Mouse (Mus musculus): ENCODE results near the gene Dmrtb1. TPM values are rescaled to one million over a fixed set of nuclear protein-coding genes. Genes with fewer than 3 reads are reported as not detected.

The Dmrtb1 gene
- polyA plus RNA-seq, 2 experiments, result 0.18 to 0.23 TPM

DNA sequence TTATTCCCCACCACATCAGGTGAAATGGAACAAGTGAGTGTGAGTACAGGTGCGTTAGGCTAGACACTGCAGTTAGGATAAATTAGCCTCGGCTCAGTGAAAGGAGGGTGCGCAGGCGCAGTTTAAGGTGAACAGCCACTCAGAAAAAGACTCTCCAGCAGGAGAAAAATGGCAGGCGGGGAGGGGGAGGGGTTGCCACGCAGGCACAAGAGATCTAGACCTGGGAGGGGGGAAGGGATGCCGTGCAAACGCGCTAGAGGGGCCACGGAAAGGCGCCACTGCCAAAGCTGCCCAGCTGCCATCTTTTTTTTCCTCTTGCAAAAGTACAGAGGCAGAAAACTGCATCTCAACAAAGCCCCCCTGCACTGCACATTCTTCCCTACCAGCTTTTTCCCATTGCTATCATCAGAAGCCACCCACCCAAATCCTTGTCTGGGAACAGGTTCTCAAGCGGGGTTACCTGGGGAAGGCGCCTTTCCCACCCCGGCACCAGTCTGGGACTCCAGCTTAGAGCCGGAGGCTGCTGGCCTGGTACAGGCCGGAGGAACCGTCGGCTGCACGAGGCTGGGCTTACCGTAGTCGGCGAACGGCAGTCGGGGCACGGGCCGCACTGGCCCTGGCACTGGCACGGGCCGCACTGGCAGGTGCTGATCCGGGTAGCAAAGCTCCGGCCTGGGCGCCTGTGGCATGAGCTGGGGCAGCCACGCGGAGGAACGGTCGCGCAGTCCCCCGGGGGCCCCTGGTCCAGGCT is 849 bp downstream of the Dmrtb1 start:
- Histone ChIP-seq H3K4me1 (ENCODE audit: control insufficient read depth, insufficient read depth, low read length) (peaks cover 9% of the 10 kb centered on the region), H3K27ac (replicated peaks; ENCODE audit: low read depth, low read length) (no peak overlapping the region), H3K4me3 (replicated peaks; ENCODE audit: low read length) (no peak overlapping the region), H3K36me3 (ENCODE audit: control insufficient read depth, insufficient read depth, low read length) (no peaks in the 10 kb centered on the region), H3K27me3 (ENCODE audit: control insufficient read depth, insufficient read depth, low read length) (no peaks in the 10 kb centered on the region), H3K9ac (ENCODE audit: low read depth, low read length, severe bottlenecking) (no peak overlapping the region), H3K4me2 (replicated peaks; ENCODE audit: low read depth, low read length, severe bottlenecking) (no peak overlapping the region), H3K9me3 (ENCODE audit: control insufficient read depth, low read length) (no peaks in the 10 kb centered on the region)
- no peak for TF ChIP-seq POLR2A (IDR thresholded peaks at IDR 0.05; ENCODE audit: borderline replicate concordance, extremely low read depth, insufficient read depth, insufficient read length)
- ATAC-seq (ENCODE audit: low FRiP score, low read depth), result no peak
- WGBS, result 92% methylated on average over 37 of the region's 37 CpGs
- no peak for DNase-seq (ENCODE audit: low spot score)

DNA sequence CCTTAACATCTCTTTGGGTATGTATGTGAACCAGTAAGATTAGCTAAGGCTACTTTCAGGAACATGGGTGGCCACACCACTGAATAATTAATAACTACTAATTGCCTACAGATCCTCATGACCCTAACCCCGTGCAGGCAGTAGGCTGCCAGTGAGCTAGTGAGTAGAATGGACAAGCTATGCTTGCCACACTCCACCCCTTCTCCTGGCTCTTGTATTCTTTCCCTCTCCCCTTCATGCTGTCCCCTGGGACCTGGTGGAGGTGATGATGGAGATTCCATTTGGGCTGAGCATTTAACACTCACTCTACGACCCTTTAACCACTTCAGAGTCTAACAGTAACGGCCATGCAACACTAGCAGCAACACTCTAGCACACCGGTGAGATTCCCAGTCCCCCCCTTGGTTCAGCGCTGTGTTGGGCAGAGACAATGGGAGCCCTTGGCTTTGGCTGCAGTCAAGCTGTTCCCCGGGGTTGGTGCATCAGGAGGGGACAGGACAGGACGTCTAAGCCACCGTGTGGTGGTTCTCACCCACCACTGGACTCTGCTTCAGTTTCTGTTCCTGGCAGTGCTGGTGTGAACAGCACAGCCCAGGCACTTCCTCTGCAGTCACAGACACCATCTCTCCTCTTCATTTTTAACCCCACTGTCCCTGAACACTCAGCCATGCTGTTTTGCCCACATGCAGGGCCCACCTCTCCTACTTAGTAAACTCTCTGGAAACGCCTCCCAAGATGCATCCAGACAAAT is 2.8 kb downstream of the Dmrtb1 start:
- Histone ChIP-seq H3K36me3 (ENCODE audit: control insufficient read depth, insufficient read depth, low read length) (no peaks in the 10 kb centered on the region), H3K9ac (ENCODE audit: low read depth, low read length, severe bottlenecking) (no peak overlapping the region), H3K27ac (replicated peaks; ENCODE audit: low read depth, low read length) (no peak overlapping the region), H3K4me3 (replicated peaks; ENCODE audit: low read length) (no peak overlapping the region), H3K4me2 (replicated peaks; ENCODE audit: low read depth, low read length, severe bottlenecking) (no peak overlapping the region), H3K9me3 (ENCODE audit: control insufficient read depth, low read length) (no peaks in the 10 kb centered on the region), H3K4me1 (ENCODE audit: control insufficient read depth, insufficient read depth, low read length) (peaks cover 3% of the 10 kb centered on the region; the same call in 1 of the 2 replicates), H3K27me3 (ENCODE audit: control insufficient read depth, insufficient read depth, low read length) (no peaks in the 10 kb centered on the region)
- ATAC-seq (ENCODE audit: low FRiP score, low read depth) (no peak), DNase-seq (ENCODE audit: low spot score) (no peak)
- WGBS, result 35% methylated on average over 9 of the region's 9 CpGs
- no peak for TF ChIP-seq POLR2A (IDR thresholded peaks at IDR 0.05; ENCODE audit: borderline replicate concordance, extremely low read depth, insufficient read depth, insufficient read length)

DNA sequence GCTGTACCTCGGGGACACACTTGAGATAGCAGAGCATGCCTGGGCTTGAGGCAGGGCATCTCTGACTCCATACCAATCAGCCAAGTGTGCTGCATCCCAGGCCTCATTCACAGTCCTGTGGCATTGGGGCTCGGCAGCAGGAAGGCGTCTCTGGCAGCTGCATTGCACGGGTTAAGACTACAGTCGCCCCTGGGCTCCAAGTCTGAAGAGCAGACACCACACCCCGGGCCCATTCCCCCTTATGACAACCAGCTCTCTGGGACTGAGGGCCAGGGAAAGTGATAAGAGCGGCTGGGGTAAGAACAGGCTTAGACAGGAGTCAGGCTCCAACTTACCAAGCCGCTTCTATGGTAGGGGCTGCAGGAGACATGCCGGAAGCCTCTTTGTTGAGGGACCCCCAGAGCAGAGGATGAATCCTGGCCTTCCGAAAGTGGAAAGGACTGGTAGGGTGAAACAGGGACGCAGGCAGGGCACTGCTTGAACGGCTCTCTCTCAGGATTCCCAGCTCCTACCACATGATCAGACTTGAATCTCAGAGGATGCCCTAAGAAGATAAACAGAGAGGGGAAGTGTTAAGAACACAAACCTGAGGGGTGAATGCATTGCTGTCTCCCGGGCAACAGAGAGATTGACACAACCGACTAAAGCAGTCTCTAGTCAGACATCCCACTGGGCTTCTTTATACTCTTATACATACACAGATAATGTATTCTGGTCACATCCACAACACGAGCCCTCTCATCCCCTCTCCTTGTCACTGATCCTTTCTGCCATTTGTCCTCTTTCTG is 3.5 kb downstream of the Dmrtb1 start:
- no peak overlapping the region for H3K4me2 ChIP-seq (replicated peaks; ENCODE audit: low read depth, low read length, severe bottlenecking)

DNA sequence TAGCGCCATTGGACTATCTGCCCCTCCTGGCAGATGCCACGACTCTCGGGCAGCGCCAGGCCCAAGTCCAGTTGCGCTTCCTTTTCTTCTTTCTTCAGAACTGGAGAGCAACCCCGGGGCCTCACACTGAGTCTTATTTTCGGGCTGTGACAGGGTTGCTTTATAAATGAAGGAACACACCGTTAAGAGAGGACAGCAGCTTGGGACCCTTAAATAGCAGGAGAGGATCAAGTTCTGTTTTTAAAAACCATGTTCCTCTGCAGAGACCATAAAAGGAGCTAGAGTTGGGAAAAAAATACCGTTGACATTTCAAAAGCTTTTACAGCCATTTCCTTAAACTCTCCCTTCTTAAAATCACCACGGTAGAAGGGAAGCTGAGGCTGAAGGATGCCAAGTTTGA is 8.4 kb downstream of the Dmrtb1 start:
- no peak overlapping the region for H3K9ac ChIP-seq (ENCODE audit: low read depth, low read length, severe bottlenecking)
- H3K36me3 ChIP-seq (ENCODE audit: control insufficient read depth, insufficient read depth, low read length), result no peaks in the 10 kb centered on the region
- H3K9me3 ChIP-seq (ENCODE audit: control insufficient read depth, low read length), result no peaks in the 10 kb centered on the region
- peaks cover 10% of the 10 kb centered on the region for H3K4me1 ChIP-seq (ENCODE audit: control insufficient read depth, insufficient read depth, low read length)
- 59% methylated on average over 10 of the region's 10 CpGs for WGBS
- H3K4me3 ChIP-seq (replicated peaks; ENCODE audit: low read length), result no peak overlapping the region
- H3K27ac ChIP-seq (replicated peaks; ENCODE audit: low read depth, low read length), result no peak overlapping the region
- DNase-seq (ENCODE audit: low spot score), result no peak
- H3K4me2 ChIP-seq (replicated peaks; ENCODE audit: low read depth, low read length, severe bottlenecking), result no peak overlapping the region
- no peak for TF ChIP-seq POLR2A (IDR thresholded peaks at IDR 0.05; ENCODE audit: borderline replicate concordance, extremely low read depth, insufficient read depth, insufficient read length)
- no peak for ATAC-seq (ENCODE audit: low FRiP score, low read depth)
- H3K27me3 ChIP-seq (ENCODE audit: control insufficient read depth, insufficient read depth, low read length), result no peaks in the 10 kb centered on the region

More for the DNA sequence above, 3.5 kb downstream of the Dmrtb1 start:
- H3K36me3 ChIP-seq (ENCODE audit: control insufficient read depth, insufficient read depth, low read length), result no peaks in the 10 kb centered on the region
- no peak overlapping the region for H3K27ac ChIP-seq (replicated peaks; ENCODE audit: low read depth, low read length)
- H3K4me3 ChIP-seq (replicated peaks; ENCODE audit: low read length), result no peak overlapping the region
- H3K9me3 ChIP-seq (ENCODE audit: control insufficient read depth, low read length), result no peaks in the 10 kb centered on the region
- H3K9ac ChIP-seq (ENCODE audit: low read depth, low read length, severe bottlenecking), result no peak overlapping the region
- TF ChIP-seq POLR2A (IDR thresholded peaks at IDR 0.05; ENCODE audit: borderline replicate concordance, extremely low read depth, insufficient read depth, insufficient read length), result no peak
- no peaks in the 10 kb centered on the region for H3K27me3 ChIP-seq (ENCODE audit: control insufficient read depth, insufficient read depth, low read length)
- no peak for ATAC-seq (ENCODE audit: low FRiP score, low read depth)
- DNase-seq (ENCODE audit: low spot score), result no peak
- H3K4me1 ChIP-seq (ENCODE audit: control insufficient read depth, insufficient read depth, low read length), result peaks cover 6% of the 10 kb centered on the region; the same call in 1 of the 2 replicates
- WGBS, result 54% methylated on average over 15 of the region's 15 CpGs

DNA sequence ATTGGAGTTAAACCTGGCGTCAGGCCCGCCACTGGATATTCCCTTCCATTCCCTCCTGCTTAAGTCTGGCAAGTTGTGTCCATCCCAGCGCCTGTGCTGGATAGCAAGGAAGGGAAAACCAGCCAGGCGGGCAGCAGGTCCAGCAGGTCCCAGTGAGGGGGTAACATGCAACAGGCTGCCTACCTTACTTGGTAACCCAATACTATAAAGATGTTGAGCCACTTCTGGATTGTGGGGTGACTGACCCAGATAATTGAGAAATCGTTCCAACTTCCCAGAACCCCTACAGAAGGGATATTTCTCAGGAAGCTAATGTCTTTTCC is 9.7 kb downstream of the Dmrtb1 start:
- H3K9me3 ChIP-seq (ENCODE audit: control insufficient read depth, low read length), result no peaks in the 10 kb centered on the region
- no peak for DNase-seq (ENCODE audit: low spot score)
- H3K27ac ChIP-seq (replicated peaks; ENCODE audit: low read depth, low read length), result no peak overlapping the region
- peaks cover 10% of the 10 kb centered on the region for H3K4me1 ChIP-seq (ENCODE audit: control insufficient read depth, insufficient read depth, low read length)
- H3K4me2 ChIP-seq (replicated peaks; ENCODE audit: low read depth, low read length, severe bottlenecking), result no peak overlapping the region
- no peaks in the 10 kb centered on the region for H3K27me3 ChIP-seq (ENCODE audit: control insufficient read depth, insufficient read depth, low read length)
- peak; percentile 32 for ATAC-seq (ENCODE audit: low FRiP score, low read depth)
- H3K36me3 ChIP-seq (ENCODE audit: control insufficient read depth, insufficient read depth, low read length), result no peaks in the 10 kb centered on the region
- 27% methylated on average over 5 of the region's 5 CpGs for WGBS
- no peak overlapping the region for H3K4me3 ChIP-seq (replicated peaks; ENCODE audit: low read length)
- TF ChIP-seq POLR2A (IDR thresholded peaks at IDR 0.05; ENCODE audit: borderline replicate concordance, extremely low read depth, insufficient read depth, insufficient read length), result no peak
- no peak overlapping the region for H3K9ac ChIP-seq (ENCODE audit: low read depth, low read length, severe bottlenecking)

All from limb, embryonic 14.5 days (tissue).